Mouse (Mus musculus) hindbrain, postnatal 0 days (tissue): ENCODE measurements at regions not wholly inside any gene's neighbourhood (a gene's known extent, or its start where the extent isn't known, plus 50 kb on each side); places are given as distances from the start of the nearest gene placed in this dataset.

Source experiments
- ATAC-seq: fragments of 200-750 bp; cut with Nextera tagmentation; 2 replicates; pipeline ENCODE4 v1.8.0; 2017; ENCODE audit warnings: mild to moderate bottlenecking, moderate TSS enrichment, moderate library complexity
- DNase-seq: peaks from one replicate; pipeline ENCODE4 v3.0.0-alpha.2; 2015; ENCODE audit warnings: low spot score
- H3K27ac ChIP-seq: fragments of 300-500 bp; sonication (generic); 2 replicates; pipeline ENCODE4 v1.5.1; 2014; ENCODE audit warnings: mild to moderate bottlenecking
- H3K27me3 ChIP-seq: fragments of 300-500 bp; sonication (generic); 2 replicates; pipeline ENCODE4 v1.6.1; 2014; ENCODE audit warnings: low read length, mixed read lengths; ENCODE audit not compliant: insufficient read depth
- H3K36me3 ChIP-seq: fragments of 300-500 bp; sonication (generic); 2 replicates; pipeline ENCODE4 v1.6.1; 2014; ENCODE audit warnings: low read length, mixed read lengths; ENCODE audit not compliant: insufficient read depth
- H3K4me1 ChIP-seq: fragments of 300-500 bp; sonication (generic); 2 replicates; pipeline ENCODE4 v1.6.1; 2014; ENCODE audit warnings: antibody characterized with exemption, low read length, mixed read lengths; ENCODE audit not compliant: insufficient read depth
- H3K4me2 ChIP-seq: fragments of 300-500 bp; sonication (generic); 2 replicates; pipeline ENCODE4 v1.6.1; 2014; ENCODE audit warnings: low read depth, mild to moderate bottlenecking, low read length, moderate library complexity, mixed read lengths
- H3K4me3 ChIP-seq: fragments of 300-500 bp; sonication (generic); 2 replicates; pipeline ENCODE4 v1.5.1; 2014; ENCODE audit warnings: low read length
- H3K9ac ChIP-seq: fragments of 300-500 bp; sonication (generic); replicated peaks from 2 replicates; pipeline ENCODE4 v1.6.1; 2014; ENCODE audit warnings: mild to moderate bottlenecking, low read length, moderate library complexity, mixed read lengths
- H3K9me3 ChIP-seq: fragments of 300-500 bp; sonication (generic); 2 replicates; pipeline ENCODE4 v1.6.1; 2016; ENCODE audit warnings: low read length, mixed read lengths
- CTCF ChIP-seq: IDR thresholded peaks from 2 replicates; pipeline ENCODE4 v1.5.1; 2016; ENCODE audit warnings: antibody characterized with exemption, control low read depth, low read depth
- WGBS: fragments of 180-500 bp; shearing (Covaris S2); extraction: QIAGEN DNeasy Blood & Tissue Kit; methylation state at CpG from one replicate; pipeline ENCODE4 v1.1.7; 2014; 5-methylcytosine and 5-hydroxymethylcytosine counted together

- Histone ChIP-seq H3K9me3 (no peaks in the 10 kb centered on the region), H3K27me3 (no peaks in the 10 kb centered on the region), H3K4me1 (no peaks in the 10 kb centered on the region), H3K4me3 (no peak overlapping the region), H3K36me3 (no peaks in the 10 kb centered on the region), H3K9ac (no peak overlapping the region), H3K4me2 (peak overlapping the region; percentile 27), H3K27ac (no peak overlapping the region)
- ATAC-seq (peak; percentile 74), DNase-seq (peak; percentile 8)
- no peak for TF ChIP-seq CTCF
- WGBS = 33% methylated on average over 9 of the region's 9 CpGs
These were observed 413.0 kb downstream of the Anxa1 start for GRCm38 (mm10) chr19:19977609-19978259.

- Histone ChIP-seq H3K9ac (no peak overlapping the region), H3K27me3 (no peaks in the 10 kb centered on the region), H3K4me2 (no peak overlapping the region), H3K4me3 (no peak overlapping the region), H3K9me3 (no peaks in the 10 kb centered on the region), H3K36me3 (no peaks in the 10 kb centered on the region), H3K4me1 (no peaks in the 10 kb centered on the region), H3K27ac (no peak overlapping the region)
- DNase-seq (peak; percentile 7), ATAC-seq (0 out of 2 replicates have a peak, but pooled peaks have one; percentile 7)
- no peak for TF ChIP-seq CTCF
- WGBS = 47% methylated on average over 2 of the region's 2 CpGs
These were observed 414.0 kb downstream of the Anxa1 start for GRCm38 (mm10) chr19:19976776-19977175.

- Histone ChIP-seq H3K4me1 (no peaks in the 10 kb centered on the region), H3K4me2 (no peak overlapping the region), H3K9ac (no peak overlapping the region), H3K9me3 (no peaks in the 10 kb centered on the region), H3K27me3 (no peaks in the 10 kb centered on the region), H3K4me3 (no peak overlapping the region), H3K36me3 (no peaks in the 10 kb centered on the region), H3K27ac (no peak overlapping the region)
- TF ChIP-seq CTCF = no peak
- 83% methylated on average over 3 of the region's 3 CpGs for WGBS
- DNase-seq = no peak
- ATAC-seq = no peak
These were observed 420.8 kb downstream of the Anxa1 start for GRCm38 (mm10) chr19:19969780-19970512.

- Histone ChIP-seq H3K4me1 (no peaks in the 10 kb centered on the region), H3K4me3 (no peak overlapping the region), H3K36me3 (no peaks in the 10 kb centered on the region), H3K9me3 (no peaks in the 10 kb centered on the region), H3K4me2 (no peak overlapping the region), H3K27me3 (no peaks in the 10 kb centered on the region), H3K9ac (no peak overlapping the region), H3K27ac (no peak overlapping the region)
- no peak for TF ChIP-seq CTCF
- ATAC-seq = no peak
- 84% methylated on average over 5 of the region's 5 CpGs for WGBS
- DNase-seq = no peak
These were observed 421.4 kb downstream of the Anxa1 start for GRCm38 (mm10) chr19:19969335-19969734.

GRCm38 (mm10) chr19:19945247-19945646 lies 445.5 kb downstream of the Anxa1 start:
- Histone ChIP-seq H3K36me3 (no peaks in the 10 kb centered on the region), H3K4me3 (no peak overlapping the region), H3K27me3 (no peaks in the 10 kb centered on the region), H3K9ac (no peak overlapping the region), H3K9me3 (no peaks in the 10 kb centered on the region), H3K27ac (no peak overlapping the region), H3K4me1 (no peaks in the 10 kb centered on the region), H3K4me2 (no peak overlapping the region)
- WGBS = 75% methylated on average over 1 of the region's 1 CpGs
- TF ChIP-seq CTCF = no peak
- ATAC-seq (no peak), DNase-seq (no peak)

- Histone ChIP-seq H3K4me2 (no peak overlapping the region), H3K27ac (no peak overlapping the region), H3K27me3 (no peaks in the 10 kb centered on the region), H3K9me3 (no peaks in the 10 kb centered on the region), H3K36me3 (no peaks in the 10 kb centered on the region), H3K4me1 (no peaks in the 10 kb centered on the region), H3K9ac (no peak overlapping the region), H3K4me3 (no peak overlapping the region)
- DNase-seq = peak; percentile 2
- no peak for TF ChIP-seq CTCF
- WGBS = 77% methylated on average over 3 of the region's 3 CpGs
- no peak for ATAC-seq
These were observed 448.0 kb downstream of the Anxa1 start for GRCm38 (mm10) chr19:19942697-19943096.

GRCm38 (mm10) chr19:19921109-19921508 lies 469.6 kb downstream of the Anxa1 start:
- Histone ChIP-seq H3K9ac (no peak overlapping the region), H3K9me3 (no peaks in the 10 kb centered on the region), H3K27ac (no peak overlapping the region), H3K36me3 (no peaks in the 10 kb centered on the region), H3K4me1 (no peaks in the 10 kb centered on the region), H3K4me2 (no peak overlapping the region), H3K27me3 (no peaks in the 10 kb centered on the region), H3K4me3 (no peak overlapping the region)
- no peak for TF ChIP-seq CTCF
- ATAC-seq (no peak), DNase-seq (no peak)
- WGBS = 94% methylated on average over 2 of the region's 2 CpGs
